Mouse (Mus musculus): ENCODE results near the gene Eef1b2.
"Not testable (repeated sequence)": the region's sequence is repeated elsewhere in the genome, so short reads cannot be mapped to it uniquely, and the experiment has no call there.

DNA sequence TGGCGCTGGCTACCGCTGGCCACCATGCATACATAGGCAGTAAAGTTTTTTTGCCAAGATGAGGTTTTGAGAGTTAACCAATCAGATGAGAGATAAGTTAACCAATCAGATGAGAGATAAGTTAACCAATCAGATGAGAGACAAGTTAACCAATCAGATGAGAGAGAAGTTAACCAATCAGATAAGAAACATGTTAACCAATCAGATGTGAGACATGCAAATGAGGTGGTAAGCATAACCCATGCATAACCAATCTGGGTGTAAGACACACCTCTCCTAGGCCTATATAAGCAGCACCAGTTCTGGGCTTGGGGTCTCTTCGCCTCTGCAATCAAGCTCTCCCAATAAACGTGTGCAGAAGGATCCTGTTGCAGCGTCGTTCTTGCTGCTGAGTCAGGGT lies 8.8 kb downstream of the Eef1b2 start:
- not testable (repeated sequence) for TF ChIP-seq GATA1 (IDR thresholded peaks at IDR 0.05; ENCODE audit: borderline replicate concordance, low read length); CTCF (IDR thresholded peaks at IDR 0.05; ENCODE audit: low read depth, low read length)
